Mouse (Mus musculus): ENCODE data around the gene Sbk1. TPM values are rescaled to one million over a fixed set of nuclear protein-coding genes. Genes with fewer than 3 reads are reported as not detected.
"Not testable (repeated sequence)": the region's sequence is repeated elsewhere in the genome, so short reads cannot be mapped to it uniquely, and the experiment has no call there.

Gene Sbk1
- polyA plus RNA-seq, 1 experiment from 2014 or later: 16.8 TPM

GRCm38 (mm10) chr7:126298856-126299255 lies 26.4 kb downstream of the Sbk1 start:
- Histone ChIP-seq H3K27ac (replicated peaks in 1 of 2; ENCODE audit: control insufficient read depth in 1 of 2, insufficient read depth in 1 of 2, low read depth in 2 of 2, low read length in 2 of 2) (no peak overlapping the region), H3K4me2 (ENCODE audit: low read length) (no peak overlapping the region), H3K9ac (ENCODE audit: low read length) (no peak overlapping the region), H3K4me1 (ENCODE audit: control insufficient read depth in 2 of 2, insufficient read depth in 2 of 2, low read length in 2 of 2) (no peaks in the 10 kb centered on the region), H3K27me3 (ENCODE audit: control insufficient read depth, insufficient read depth, low read length) (no peaks in the 10 kb centered on the region), H3K4me3 (ENCODE audit: control insufficient read depth in 1 of 2, insufficient read depth in 1 of 2, low read depth in 1 of 2, low read length in 2 of 2) (no peak overlapping the region), H3K9me3 (ENCODE audit: control insufficient read depth, low read length) (no peaks in the 10 kb centered on the region), H3K36me3 (ENCODE audit: control insufficient read depth, insufficient read depth, low read length) (peaks cover 4% of the 10 kb centered on the region)
- ATAC-seq (ENCODE audit: insufficient number of reproducible peaks, insufficient read depth, low FRiP score, low read depth): no peak
- 64% methylated on average over 4 of the region's 4 CpGs for WGBS

GRCm38 (mm10) chr7:126301831-126302230 lies 29.4 kb downstream of the Sbk1 start:
- not testable (repeated sequence) for H3K27me3 ChIP-seq (ENCODE audit: control insufficient read depth, insufficient read depth, low read length); H3K36me3 ChIP-seq (ENCODE audit: control insufficient read depth, insufficient read depth, low read length); ATAC-seq (ENCODE audit: insufficient number of reproducible peaks, insufficient read depth, low FRiP score, low read depth); H3K4me3 ChIP-seq (ENCODE audit: control insufficient read depth in 1 of 2, insufficient read depth in 1 of 2, low read depth in 1 of 2, low read length in 2 of 2); H3K4me1 ChIP-seq (ENCODE audit: control insufficient read depth in 2 of 2, insufficient read depth in 2 of 2, low read length in 2 of 2); H3K9me3 ChIP-seq (ENCODE audit: control insufficient read depth, low read length); H3K4me2 ChIP-seq (ENCODE audit: low read length); H3K9ac ChIP-seq (ENCODE audit: low read length); H3K27ac ChIP-seq (replicated peaks in 1 of 2; ENCODE audit: control insufficient read depth in 1 of 2, insufficient read depth in 1 of 2, low read depth in 2 of 2, low read length in 2 of 2)
- WGBS: 81% methylated on average over 5 of the region's 5 CpGs

GRCm38 (mm10) chr7:126311822-126312221 lies 39.4 kb downstream of the Sbk1 start:
- Histone ChIP-seq H3K36me3 (ENCODE audit: control insufficient read depth, insufficient read depth, low read length) (no peaks in the 10 kb centered on the region), H3K27me3 (ENCODE audit: control insufficient read depth, insufficient read depth, low read length) (no peaks in the 10 kb centered on the region)
- whole genome bisulfite sequencing: 86% methylated on average over 4 of the region's 4 CpGs

GRCm38 (mm10) chr7:126313309-126313708 lies 40.9 kb downstream of the Sbk1 start:
- Histone ChIP-seq H3K36me3 (ENCODE audit: control insufficient read depth, insufficient read depth, low read length) (no peaks in the 10 kb centered on the region), H3K9ac (ENCODE audit: low read length) (no peak overlapping the region), H3K4me3 (ENCODE audit: control insufficient read depth in 1 of 2, insufficient read depth in 1 of 2, low read depth in 1 of 2, low read length in 2 of 2) (no peak overlapping the region), H3K27me3 (ENCODE audit: control insufficient read depth, insufficient read depth, low read length) (no peaks in the 10 kb centered on the region), H3K9me3 (ENCODE audit: control insufficient read depth, low read length) (peaks cover 5% of the 10 kb centered on the region; the same call in 1 of the 2 replicates), H3K4me1 (ENCODE audit: control insufficient read depth in 2 of 2, insufficient read depth in 2 of 2, low read length in 2 of 2) (no peaks in the 10 kb centered on the region), H3K4me2 (ENCODE audit: low read length) (no peak overlapping the region), H3K27ac (replicated peaks in 1 of 2; ENCODE audit: control insufficient read depth in 1 of 2, insufficient read depth in 1 of 2, low read depth in 2 of 2, low read length in 2 of 2) (no peak overlapping the region)
- no peak for ATAC-seq (ENCODE audit: insufficient number of reproducible peaks, insufficient read depth, low FRiP score, low read depth)
- WGBS: 45% methylated on average over 5 of the region's 5 CpGs

More at GRCm38 (mm10) chr7:126311822-126312221, 39.4 kb downstream of the Sbk1 start:
- ATAC-seq (ENCODE audit: insufficient number of reproducible peaks, insufficient read depth, low FRiP score, low read depth): no peak
- no peak overlapping the region for H3K9ac ChIP-seq (ENCODE audit: low read length)
- peaks cover 2% of the 10 kb centered on the region; the same call in 1 of the 2 replicates for H3K9me3 ChIP-seq (ENCODE audit: control insufficient read depth, low read length)
- no peak overlapping the region for H3K27ac ChIP-seq (replicated peaks in 1 of 2; ENCODE audit: control insufficient read depth in 1 of 2, insufficient read depth in 1 of 2, low read depth in 2 of 2, low read length in 2 of 2)
- no peaks in the 10 kb centered on the region for H3K4me1 ChIP-seq (ENCODE audit: control insufficient read depth in 2 of 2, insufficient read depth in 2 of 2, low read length in 2 of 2)
- no peak overlapping the region for H3K4me2 ChIP-seq (ENCODE audit: low read length)
- no peak overlapping the region for H3K4me3 ChIP-seq (ENCODE audit: control insufficient read depth in 1 of 2, insufficient read depth in 1 of 2, low read depth in 1 of 2, low read length in 2 of 2)

GRCm38 (mm10) chr7:126314273-126314672 lies 41.9 kb downstream of the Sbk1 start:
- Histone ChIP-seq H3K4me3 (ENCODE audit: control insufficient read depth in 1 of 2, insufficient read depth in 1 of 2, low read depth in 1 of 2, low read length in 2 of 2) (no peak overlapping the region), H3K9ac (ENCODE audit: low read length) (no peak overlapping the region), H3K9me3 (ENCODE audit: control insufficient read depth, low read length) (peaks cover 5% of the 10 kb centered on the region; the same call in 1 of the 2 replicates), H3K27me3 (ENCODE audit: control insufficient read depth, insufficient read depth, low read length) (no peaks in the 10 kb centered on the region), H3K4me1 (ENCODE audit: control insufficient read depth in 2 of 2, insufficient read depth in 2 of 2, low read length in 2 of 2) (no peaks in the 10 kb centered on the region), H3K27ac (replicated peaks in 1 of 2; ENCODE audit: control insufficient read depth in 1 of 2, insufficient read depth in 1 of 2, low read depth in 2 of 2, low read length in 2 of 2) (no peak overlapping the region), H3K36me3 (ENCODE audit: control insufficient read depth, insufficient read depth, low read length) (no peaks in the 10 kb centered on the region), H3K4me2 (ENCODE audit: low read length) (no peak overlapping the region)
- ATAC-seq (ENCODE audit: insufficient number of reproducible peaks, insufficient read depth, low FRiP score, low read depth): no peak
- WGBS: 72% methylated on average over 8 of the region's 8 CpGs

GRCm38 (mm10) chr7:126323729-126324128 lies 51.3 kb downstream of the Sbk1 start:
- Histone ChIP-seq H3K9me3 (ENCODE audit: control insufficient read depth, low read length) (no peaks in the 10 kb centered on the region), H3K4me2 (ENCODE audit: low read length) (peak overlapping the region; percentile 46), H3K36me3 (ENCODE audit: control insufficient read depth, insufficient read depth, low read length) (no peaks in the 10 kb centered on the region), H3K4me1 (ENCODE audit: control insufficient read depth in 2 of 2, insufficient read depth in 2 of 2, low read length in 2 of 2) (no peaks in the 10 kb centered on the region), H3K27me3 (ENCODE audit: control insufficient read depth, insufficient read depth, low read length) (0 out of 2 replicates have a peak, but pooled peaks cover 4% of the 10 kb centered on the region), H3K27ac (replicated peaks in 1 of 2; ENCODE audit: control insufficient read depth in 1 of 2, insufficient read depth in 1 of 2, low read depth in 2 of 2, low read length in 2 of 2) (no peak overlapping the region), H3K4me3 (ENCODE audit: control insufficient read depth in 1 of 2, insufficient read depth in 1 of 2, low read depth in 1 of 2, low read length in 2 of 2) (peak overlapping the region in 1 of 2 experiments; percentile 16; a peak in 3 of 4 replicates), H3K9ac (ENCODE audit: low read length) (0 out of 2 replicates have a peak overlapping the region, but pooled peaks have one; percentile 48)
- ATAC-seq (ENCODE audit: insufficient number of reproducible peaks, insufficient read depth, low FRiP score, low read depth): no peak
- WGBS: 7% methylated on average over 11 of the region's 11 CpGs

- peak overlapping the region in 1 of 2 experiments; percentile 53; a peak in 1 of 4 replicates for H3K27ac ChIP-seq (replicated peaks in 1 of 2; ENCODE audit: control insufficient read depth in 1 of 2, insufficient read depth in 1 of 2, low read depth in 2 of 2, low read length in 2 of 2)
- H3K36me3 ChIP-seq (ENCODE audit: control insufficient read depth, insufficient read depth, low read length): no peaks in the 10 kb centered on the region
- 20% methylated on average over 3 of the region's 3 CpGs for WGBS
- peak; percentile 61; the same call in 1 of the 2 replicates for ATAC-seq (ENCODE audit: insufficient number of reproducible peaks, insufficient read depth, low FRiP score, low read depth)
- H3K4me3 ChIP-seq (ENCODE audit: control insufficient read depth in 1 of 2, insufficient read depth in 1 of 2, low read depth in 1 of 2, low read length in 2 of 2): 0 out of 4 replicates have a peak overlapping the region, but pooled peaks of 1 of the 2 experiments have one; percentile 16
- no peaks in the 10 kb centered on the region for H3K4me1 ChIP-seq (ENCODE audit: control insufficient read depth in 2 of 2, insufficient read depth in 2 of 2, low read length in 2 of 2)
- H3K9me3 ChIP-seq (ENCODE audit: control insufficient read depth, low read length): no peaks in the 10 kb centered on the region
- peak overlapping the region; percentile 48 for H3K9ac ChIP-seq (ENCODE audit: low read length)
- 0 out of 2 replicates have a peak, but pooled peaks cover 4% of the 10 kb centered on the region for H3K27me3 ChIP-seq (ENCODE audit: control insufficient read depth, insufficient read depth, low read length)
- peak overlapping the region; percentile 46 for H3K4me2 ChIP-seq (ENCODE audit: low read length)
Measured at GRCm38 (mm10) chr7:126324791-126325190, 52.4 kb downstream of the Sbk1 start.
